Mouse (Mus musculus) heart, adult 18-20 months (tissue): ENCODE data around the gene Adora1. TPM values are rescaled to one million over a fixed set of nuclear protein-coding genes. Genes with fewer than 3 reads are reported as not detected.
A peak's percentile ranks its signal among the peaks of the same experiment; 100 is the strongest.
"Not testable (repeated sequence)": the region's sequence is repeated elsewhere in the genome, so short reads cannot be mapped to it uniquely, and the experiment has no call there.

Experiments
- DNase-seq, 2 experiments: peaks; one replicate each; pipeline ENCODE4 v3.0.0; 2021 to 2022; ENCODE audit warnings: mixed read lengths in 1 of 2
- long read RNA-seq, 2 experiments: library from polyadenylated mRNA; stranded (forward); transcript quantifications; one replicate each; pipeline ENCODE4 v2.0.0; 2021
- total RNA-seq, 2 experiments: library from RNA; stranded (reverse); gene quantifications; 2 replicates each; pipeline ENCODE4 v1.2.3; 2021

Gene Adora1
- total RNA-seq, result 10 to 100 TPM in 1 of 2 experiments, 1 to 10 TPM in 1; 7.1 to 12.8 TPM
- long read RNA-seq, experiment 1, partial matches to known transcripts, result 0 of 4 reads
- long read RNA-seq, experiment 1, other reads (novel, unspliced or antisense), result 3 of 4 reads
- long read RNA-seq, experiment 2, partial matches to known transcripts, result 0 of 2 reads
- long read RNA-seq, experiment 2, other reads (novel, unspliced or antisense), result 1 of 2 reads

DNA sequence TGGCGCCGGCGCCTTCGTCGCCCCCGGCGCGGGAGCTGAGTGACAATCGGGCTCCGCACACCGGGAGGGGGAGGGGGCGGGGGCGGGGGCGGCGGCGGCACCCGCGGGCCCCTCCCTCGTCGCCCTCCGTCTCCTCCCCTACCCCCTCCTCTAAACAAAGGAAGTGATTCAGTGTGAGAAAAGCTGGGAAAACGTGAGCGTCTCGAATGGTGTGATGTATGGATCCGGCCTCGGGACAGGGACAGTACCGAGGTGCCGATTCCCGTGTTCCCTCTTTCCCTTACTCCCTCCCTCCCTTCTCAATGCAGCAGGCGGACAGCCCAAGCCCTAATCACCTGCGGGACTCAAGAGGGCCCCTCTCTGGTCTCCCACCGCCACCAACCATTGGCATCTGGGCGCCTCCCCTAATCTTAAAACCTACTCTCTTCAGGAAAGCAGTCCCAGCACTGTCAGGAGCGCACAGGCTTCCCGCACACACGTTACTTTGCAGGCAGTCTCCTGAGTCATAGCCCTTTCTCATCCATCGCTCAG is at the start of gene Adora1:
Gene Adora1 (minus strand): TSS at position 41 of the 531 bp plus-strand sequence.
- peak in 1 of 2 experiments; percentile 31 for DNase-seq

DNA sequence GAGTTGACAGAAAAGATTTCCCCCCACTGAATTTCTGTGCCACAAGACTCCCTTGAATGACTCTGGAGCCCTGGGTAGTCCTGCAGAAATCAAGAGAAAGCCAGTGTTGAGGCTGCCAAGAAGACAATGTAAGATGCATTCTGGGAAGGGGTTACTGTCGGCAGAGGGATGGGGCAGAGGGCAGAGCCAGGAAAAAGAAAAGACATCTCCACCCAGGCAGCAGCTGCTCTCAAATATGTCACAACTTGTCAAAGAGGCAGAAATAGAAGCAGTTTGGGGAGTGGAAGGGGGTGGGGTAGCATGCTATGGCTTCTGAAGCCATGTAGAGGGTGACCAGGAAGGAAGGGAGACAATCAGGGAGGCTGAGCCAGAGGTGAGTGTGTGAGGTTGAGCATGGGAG is 47.9 kb upstream of the Adora1 start:
- DNase-seq, result no peak

DNA sequence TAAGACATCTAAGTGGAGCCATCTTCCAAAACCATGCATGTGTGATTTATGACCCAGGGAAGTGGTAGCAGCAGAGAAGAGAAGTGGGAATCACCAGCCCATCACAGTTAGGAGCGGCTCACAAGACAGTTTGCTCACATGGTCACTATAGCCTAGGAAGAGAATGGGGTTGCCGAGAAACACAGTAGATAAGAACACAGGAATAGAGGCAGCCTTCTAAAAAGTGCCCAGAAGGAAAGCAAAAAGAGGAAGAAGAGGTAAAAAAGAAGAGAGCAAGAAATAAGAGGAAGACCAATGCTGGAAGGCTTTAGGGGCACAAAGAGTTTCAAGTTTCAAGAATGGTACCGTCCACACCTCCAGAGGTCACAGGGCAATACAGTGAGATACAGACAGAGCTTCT is 47.1 kb upstream of the Adora1 start:
- DNase-seq, result no peak

DNA sequence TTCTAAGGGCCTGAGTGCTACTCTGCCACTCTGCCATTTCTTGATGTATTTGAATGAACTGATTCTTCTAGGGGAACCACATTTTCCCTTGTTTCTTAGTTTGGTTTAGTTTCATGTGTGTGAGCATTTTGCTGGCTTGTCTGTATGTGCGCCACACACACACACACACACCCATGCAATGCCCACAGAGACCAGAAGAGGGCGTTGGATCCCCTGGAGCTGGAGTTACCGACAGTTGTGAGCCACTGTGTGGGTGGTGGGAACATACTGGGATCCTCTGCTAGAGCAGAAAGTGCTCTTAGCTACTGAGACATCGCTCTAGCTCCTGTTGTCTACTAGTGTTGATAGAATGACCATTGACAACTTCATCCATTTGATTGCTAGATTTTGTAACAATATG is 46.3 kb upstream of the Adora1 start:
- DNase-seq, result no peak

DNA sequence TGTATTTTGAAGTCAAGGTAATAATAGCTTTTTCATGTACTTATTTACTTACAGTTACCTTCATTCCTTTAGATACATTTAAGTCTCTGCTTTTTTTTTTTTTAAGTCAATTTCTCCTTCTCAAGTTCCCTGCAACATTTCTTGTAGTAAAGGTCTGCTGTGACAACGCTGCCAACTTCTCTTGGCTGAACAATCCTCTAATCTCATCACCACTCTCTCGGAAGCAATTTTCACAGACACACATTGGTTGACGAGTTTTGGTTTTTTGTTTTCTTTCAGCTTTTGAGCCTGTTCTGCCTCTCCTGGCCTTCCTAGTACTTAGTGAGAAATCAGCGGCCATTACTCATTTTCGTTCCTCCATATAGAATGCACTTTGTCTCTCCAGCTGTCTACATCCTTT is 44.9 kb upstream of the Adora1 start:
- no peak for DNase-seq

DNA sequence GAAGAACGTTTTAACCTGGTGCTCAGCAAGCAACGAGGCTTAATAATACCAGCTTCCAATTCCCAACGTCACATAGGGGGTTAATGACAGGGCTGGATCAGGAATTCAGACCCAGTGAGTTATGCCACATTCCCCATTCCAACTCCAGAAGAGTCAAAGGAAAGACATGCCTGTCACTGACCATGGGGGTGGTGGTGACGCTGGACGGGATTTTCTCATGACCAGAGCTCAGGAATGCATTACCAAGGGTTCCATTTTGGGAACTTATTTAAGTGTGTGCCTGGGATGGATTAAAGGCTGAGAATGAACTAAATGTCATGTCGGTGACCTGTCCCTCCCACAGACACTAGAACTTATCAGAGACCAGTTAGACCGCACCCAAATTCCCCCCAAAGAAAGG is 41.6 kb upstream of the Adora1 start:
- DNase-seq, result no peak

DNA sequence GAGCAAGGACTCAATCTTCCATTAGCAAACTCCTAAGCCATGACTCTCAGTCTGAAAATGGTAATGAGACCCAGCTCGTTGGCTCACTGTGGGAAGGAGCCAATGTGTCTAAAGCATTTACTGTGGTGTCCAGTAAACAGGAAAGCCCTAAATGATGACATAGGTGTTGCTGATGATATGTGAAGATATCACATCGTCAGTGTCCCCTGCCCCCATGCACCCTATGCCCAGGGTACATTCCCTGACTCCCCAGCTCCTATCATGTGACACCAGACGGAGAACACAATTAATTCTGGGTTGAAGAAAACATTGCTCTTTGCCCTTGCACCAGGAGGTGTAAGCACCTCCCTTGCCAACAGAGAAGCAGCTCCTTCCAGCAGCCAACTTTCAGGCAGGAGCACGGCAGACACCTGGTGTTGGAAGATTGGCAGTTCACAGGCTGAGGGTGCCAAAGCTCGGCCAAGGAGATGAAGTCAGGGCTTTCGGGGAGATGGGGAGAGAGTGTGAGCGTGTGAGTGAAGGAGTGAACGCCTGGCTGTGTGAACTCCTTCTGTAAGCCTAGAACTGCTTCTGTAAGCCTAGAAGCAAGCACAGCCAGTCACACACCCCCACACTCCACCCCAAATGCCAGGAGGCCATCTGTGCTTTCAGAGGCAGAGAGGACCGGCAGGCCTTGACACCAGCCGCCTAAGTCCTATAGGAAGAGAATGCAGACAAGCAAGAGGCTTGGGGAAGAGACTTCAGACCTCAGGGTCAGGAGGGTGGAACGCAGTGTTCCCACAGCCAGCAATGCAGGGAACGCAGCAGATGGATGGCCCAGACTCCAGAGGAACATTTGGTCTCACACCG is 40.6 kb upstream of the Adora1 start:
- peak; percentile 15 to 27 for DNase-seq

DNA sequence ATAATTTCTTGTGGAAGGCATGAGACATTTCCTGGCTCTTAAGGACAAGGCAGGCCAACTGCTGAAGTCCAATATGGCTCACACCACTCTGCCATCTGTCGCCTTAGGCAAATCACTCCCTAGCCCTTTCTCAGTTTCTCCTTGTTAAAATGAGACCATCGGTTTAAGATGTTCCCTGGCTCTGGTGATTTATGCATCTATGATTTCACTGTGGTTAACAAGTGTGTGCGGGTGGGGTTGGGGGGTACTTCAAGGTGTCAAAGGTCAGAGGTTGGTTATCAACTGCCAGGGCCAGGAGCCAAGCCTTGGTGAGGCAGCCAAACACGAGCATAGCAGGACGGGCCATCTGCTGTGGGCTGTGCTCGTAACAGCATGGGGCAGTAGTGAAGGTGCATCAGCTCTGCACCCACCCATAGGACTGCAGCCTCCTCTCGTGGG is 39.3 kb upstream of the Adora1 start:
- DNase-seq, result no peak

DNA sequence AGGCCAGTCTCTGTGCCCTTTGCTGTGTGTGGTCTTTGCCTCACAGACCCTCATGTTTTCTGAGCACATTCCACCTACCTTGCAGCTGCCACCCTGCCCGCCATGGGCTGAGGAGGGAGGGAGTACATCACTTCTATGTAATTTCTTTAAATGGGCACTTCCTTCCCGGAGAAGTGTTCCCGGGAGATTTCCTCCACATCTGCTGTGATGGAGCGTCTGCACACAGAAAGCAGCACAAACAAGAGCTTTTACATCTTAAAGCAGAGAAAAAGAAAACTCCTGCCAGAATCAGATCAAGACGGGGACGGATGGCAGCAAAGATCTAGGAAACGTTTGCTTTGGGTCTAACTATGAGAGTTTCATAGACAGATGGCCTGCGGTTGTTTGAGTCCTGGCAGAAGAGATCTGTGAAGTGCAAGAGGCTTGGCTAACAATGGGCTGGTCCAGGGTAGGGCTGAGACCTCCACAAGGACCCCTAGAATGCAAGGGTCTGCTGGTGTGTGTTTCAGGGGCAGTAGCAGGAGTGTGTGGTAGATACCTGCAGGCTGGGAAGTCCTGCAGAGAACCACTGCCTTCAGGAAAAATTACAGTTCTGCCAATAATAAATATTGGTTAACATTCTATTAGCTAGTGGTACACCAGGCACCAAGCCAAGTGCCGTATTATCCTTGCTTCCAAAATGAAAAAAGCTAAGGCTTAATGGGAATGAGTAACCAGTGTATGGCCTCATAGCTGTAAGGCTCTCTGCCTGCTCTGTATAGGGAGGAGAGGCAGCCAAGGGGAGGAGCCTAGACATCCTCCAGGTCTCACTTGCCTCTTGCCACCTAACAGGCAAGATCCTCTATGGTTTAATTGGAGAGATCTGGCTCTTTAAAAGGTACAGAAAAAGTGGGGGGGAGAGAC is 38.5 kb upstream of the Adora1 start:
- no peak for DNase-seq

DNA sequence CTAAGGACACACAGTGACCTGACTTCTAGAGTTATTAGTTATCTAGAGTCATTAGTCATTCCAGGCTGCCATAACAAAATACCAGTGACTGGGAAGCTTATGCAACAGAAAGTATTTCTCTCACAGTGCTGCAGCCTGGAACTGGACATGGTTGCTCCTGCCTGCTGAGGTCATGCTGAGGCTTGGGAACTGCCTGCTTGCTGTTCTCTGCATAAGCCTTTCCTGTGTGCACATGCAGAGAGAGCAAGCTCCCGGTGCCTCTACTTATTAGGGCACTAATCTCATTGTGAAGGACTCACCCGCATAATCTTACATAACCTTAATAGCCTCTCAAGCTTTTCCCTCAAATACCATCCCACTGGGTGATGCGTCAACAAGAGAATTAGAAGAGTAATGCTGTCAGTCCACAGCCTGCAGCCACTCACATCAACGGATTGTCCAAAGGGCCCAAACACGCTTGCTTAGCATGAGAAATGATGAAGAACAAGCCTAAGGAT is 37.6 kb upstream of the Adora1 start:
- no peak for DNase-seq

DNA sequence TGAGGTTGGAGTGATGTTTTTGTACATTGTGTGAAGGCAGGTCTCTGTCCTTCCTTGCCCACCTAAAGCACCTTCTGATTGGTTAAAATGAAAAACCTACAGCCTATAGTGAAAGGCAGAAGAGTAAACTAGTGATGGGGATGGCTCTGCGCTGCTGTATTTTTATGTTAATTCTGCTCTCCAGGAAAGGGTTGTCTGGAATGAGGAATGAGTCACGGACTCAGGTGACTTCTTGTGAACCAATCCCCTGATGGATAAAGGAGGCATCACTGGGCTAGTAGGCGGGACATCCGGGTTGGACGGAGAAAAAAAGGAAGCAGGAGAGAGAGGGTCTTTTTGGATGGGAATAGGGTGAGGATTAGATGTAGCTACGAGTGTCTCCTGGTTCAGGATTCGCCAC is 34.8 kb upstream of the Adora1 start:
- DNase-seq, result no peak

DNA sequence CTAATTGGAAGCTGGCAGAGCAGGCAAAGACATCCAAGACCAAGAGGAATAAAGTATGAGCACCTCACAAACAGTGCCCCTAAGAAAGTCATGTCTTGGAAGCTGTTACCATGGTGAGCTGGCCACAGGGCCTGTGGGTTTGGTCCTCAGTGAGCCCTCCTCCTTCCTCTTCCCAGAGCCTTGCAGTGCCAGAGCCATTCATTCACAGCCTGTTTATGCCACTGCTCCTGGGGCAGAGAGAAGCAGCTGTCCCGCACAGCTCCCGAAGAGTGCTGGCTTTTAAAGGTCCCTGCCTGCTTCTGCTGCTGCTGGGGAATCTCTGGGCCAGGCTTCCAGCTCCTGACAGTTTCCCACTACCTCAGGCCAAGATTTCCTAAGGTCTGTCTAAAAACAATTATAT is 30.6 kb upstream of the Adora1 start:
- no peak for DNase-seq

DNA sequence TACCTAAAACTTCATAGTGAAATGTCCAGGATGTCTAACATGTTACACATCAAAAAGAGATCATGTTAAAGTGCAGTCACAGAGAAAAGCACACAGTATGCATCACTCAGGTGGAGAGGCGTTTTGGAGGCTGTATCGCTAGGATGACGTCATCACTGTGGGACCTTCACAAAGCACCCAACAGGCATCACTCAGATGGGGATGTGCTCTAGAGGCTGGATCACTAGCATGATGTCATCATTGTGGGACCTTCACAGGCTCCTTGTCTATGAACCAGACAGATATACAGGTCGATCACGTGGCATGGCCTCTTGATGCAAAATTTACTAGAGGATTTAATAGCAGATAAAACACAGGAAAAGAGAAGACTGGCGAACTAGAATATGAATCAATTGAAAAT is 29.1 kb upstream of the Adora1 start:
- DNase-seq, result no peak

DNA sequence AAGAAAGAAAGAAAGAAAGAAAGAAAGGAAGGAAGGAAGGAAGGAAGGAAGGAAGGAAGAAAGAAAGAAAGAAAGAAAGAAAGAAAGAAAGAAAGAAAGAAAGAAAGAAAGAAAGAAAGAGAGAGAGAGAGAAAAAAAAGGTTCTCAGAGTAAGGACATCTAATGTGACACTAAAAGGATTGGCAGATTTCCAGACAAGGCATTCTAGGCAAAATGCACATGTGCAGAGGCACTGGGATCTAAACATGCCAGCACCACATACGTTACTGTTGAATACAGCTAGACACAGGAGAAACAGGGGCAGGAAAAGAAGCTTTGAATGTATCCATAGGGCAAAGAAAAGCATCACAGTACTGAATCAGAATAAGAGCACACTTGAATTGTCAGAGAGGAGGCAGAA is 14.4 kb upstream of the Adora1 start:
- not testable (repeated sequence) for DNase-seq

DNA sequence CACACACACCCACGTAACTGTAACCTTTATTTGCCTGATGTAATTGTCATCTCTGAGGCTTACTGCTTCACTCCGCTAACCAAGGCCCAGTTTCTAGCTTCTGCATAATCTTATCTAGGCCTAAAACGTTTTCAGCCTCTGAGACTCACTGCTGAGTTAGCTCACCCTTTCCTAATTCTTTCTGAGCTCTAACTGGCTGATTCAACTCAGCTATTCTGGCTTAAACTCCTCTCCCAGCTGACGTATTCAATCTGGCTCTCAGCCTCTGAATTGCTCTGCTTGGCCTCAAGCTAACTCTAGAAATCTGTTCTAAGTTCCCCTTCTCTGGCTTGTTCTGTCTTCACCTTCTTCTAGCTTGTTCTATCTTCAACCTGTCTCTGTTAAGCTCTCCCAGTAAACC is 11.4 kb upstream of the Adora1 start:
- DNase-seq, result peak; percentile 60 to 65

DNA sequence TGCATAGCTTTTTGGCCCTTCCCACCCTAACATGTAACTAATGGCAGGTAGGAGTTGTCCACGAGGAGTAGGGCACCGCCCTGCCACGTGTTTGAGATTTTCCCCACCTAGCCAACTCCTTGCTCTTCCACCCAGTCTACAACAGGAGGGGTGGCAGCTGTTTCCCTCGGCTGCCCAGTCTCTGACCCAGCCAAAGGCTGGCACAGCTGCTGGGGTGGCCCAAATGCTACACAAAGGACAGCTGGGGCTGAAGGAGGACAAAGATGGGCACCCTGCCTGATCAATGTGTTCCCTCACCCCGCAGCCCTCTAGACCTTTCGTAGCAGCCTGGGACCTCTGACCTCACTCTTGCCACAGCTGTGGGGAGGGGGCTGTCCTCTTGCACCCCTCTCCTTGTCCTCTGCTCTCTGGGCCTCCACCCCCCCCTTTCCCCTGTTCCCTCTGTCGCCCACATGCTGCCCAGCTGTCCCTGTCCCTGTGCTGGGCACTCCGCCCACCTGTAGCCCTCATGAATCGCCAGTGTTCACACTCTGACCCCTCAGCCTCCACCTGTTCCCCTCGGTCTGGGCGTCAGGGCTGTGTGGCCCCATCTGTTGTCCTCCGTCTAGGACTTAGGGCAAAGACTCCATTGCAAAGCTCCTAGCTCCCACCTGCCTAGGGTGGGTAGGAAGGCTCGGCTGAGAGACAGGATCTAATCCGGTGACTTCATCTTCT is 9.9 kb upstream of the Adora1 start:
- DNase-seq, result no peak

DNA sequence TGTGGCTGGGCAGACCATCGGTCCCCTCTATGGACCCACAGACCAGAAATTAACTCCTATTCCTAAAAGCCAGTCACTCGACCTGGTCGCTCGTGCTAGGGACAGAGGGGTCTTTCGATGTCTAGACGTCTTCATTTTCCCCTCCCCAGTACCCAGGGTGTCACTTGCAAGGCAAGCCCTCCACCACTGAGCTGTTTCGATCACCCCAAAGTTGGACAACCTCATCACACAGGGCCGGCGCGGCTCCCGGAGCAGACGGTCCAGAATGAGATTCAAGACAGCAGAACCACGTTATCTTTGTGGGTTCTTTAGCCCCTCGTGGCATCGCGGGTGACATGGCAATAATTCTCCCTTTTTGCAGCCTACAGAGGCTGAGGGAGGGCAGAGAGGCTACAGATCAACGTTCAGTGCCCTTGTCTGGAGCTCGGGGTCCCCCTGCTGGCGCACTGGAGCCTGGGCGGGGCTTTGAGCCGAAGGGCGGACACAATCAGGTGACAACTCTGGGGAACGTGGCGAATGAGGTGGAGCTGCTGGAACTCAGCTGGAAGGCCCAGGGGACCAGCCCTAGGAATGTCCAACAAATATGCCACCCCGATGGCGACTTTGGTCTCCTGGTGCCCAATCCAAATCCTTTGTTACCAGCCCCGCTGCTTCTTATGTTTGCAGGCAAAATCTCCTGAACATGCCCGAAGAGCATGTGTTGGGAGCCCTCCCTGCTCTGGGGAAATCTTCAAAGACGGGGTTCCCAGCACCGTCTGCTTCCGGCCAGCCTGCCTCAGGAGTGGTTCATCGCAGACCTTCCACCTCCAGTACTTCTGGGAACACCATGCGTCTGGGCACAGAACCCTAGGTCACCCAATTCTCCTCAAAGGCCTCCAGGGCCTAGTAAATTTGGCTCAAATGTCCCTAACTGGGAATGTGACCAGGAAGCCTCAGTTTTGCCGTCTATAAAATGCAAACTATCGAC is 9.0 kb upstream of the Adora1 start:
- peak; percentile 87 to 96 for DNase-seq

DNA sequence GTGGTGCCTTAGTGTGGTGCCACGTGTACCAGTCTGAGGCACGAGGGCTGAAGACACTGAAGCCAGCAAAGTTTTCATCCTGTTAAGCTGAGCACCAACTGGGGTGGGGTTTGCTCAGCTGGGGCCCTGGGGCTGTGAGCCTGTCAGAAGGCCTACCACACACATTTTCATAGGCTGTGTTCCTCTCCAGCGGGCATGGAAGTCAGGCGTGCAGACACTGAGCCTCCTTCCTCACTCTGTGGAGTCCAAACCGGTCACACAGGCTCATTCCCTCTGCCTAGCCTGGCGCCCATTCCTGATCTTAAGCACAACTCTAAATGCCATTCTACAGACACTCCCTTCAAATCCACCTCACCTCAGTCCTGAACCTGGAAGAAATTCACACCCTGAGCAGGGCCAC is 8.3 kb upstream of the Adora1 start:
- DNase-seq, result no peak

DNA sequence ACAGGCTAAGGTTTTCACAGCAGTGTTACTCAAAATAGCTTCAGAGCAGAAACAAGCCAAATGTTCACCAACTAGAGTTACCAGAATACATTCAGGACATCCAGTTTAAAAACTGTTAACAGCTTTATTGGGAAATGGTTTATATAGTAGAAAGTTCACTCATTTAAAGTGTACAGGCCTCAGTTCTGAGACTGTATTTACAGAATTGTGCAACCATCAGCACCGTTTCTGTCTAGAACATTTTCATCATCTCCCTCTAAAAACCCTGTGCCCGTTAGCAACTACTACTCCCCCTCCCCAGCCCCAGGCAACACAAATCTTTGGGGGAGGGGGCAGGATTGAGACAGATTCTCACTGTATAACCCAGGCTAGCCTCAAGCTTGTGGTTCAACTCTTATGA is 7.1 kb upstream of the Adora1 start:
- no peak for DNase-seq

DNA sequence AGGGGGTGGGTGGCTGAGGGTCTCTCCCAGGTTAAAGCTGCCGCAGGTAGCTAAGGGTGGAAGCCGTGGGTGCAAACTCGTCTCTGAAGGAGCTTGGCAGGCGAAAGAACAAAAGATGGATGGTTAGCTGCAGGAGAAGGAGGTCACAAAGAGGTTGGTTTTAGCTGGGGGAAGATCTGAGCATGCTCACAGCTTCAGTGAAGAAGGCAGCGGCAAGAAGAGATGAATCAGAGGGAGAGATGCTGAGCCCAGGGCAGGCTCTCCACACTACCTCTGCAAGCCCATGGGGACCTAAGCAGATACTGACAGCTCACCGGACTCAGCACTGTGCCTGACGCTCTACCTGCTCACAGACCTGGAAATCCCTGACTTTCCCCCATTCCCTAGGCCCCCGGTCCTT is 6.1 kb upstream of the Adora1 start:
- DNase-seq, result no peak
